Mouse (Mus musculus): ENCODE measurements around the gene Gm17655. TPM values are rescaled to one million over a fixed set of nuclear protein-coding genes. Genes with fewer than 3 reads are reported as not detected.

Gene Gm17655
- 0.66 and 0.79 TPM in 2 replicates for polyA plus RNA-seq (2012; rRNA removed)

DNA sequence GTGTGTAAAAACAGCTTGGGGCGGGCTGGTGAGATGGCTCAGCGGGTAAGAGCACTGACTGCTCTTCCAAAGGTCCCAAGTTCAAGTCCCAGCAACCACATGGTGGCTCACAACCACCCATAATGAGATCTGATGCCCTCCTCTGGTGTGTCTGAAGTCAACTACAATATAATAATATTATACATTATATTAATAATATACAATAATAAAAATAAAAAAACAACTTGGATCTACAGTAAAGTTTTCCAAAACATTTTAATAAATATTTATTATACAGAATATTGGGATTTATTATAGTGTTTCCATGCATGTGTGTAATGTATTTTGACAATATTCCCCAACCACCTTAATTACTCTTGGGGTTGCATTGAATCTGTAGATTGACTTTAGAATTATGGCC is at the start of gene Gm17655:
Gene Gm17655, minus strand, starts transcription at position 101 of the 400 bp plus-strand sequence.

GRCm38 (mm10) chr5:110109991-110110441 is 37.7 kb upstream of the Gm17655 start, which contains the start of gene Zfp605:
TSS of gene Zfp605 (plus strand) at chr5:110110092.

DNA sequence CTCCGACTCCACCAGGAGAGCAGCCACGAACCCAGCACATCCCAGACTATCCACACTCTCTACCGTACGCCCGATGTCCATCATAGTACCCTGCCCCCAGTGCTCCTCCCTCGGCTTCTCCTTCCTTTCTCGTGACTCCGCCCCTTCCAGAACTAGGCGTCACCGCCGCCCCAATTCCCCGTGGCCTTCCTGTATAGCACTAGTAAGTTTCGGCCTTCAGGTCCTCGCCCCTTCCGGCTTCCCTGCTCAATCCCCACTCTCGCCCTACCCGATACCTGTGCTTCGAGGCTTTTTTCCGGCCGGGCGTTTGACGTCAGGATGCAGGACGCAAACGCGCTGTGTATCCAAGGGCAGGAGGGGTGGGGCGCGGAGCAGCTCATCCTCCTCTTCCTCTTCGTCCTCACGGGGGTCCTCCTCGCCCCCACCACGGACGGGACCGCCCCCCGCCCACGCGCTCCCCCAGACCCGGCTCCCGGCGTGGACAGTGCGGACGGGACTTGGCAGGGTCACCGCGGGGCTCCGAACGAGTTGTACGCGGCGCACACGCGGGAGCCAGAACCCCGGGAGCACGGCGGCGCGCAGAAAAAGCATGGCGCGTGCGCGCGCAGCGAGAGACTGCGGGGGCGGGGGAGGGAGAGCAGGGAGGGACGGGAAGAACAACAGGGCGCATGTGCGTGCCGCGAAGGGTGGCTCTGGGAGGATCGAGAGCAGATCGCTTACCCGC is 35.4 kb upstream of the Gm17655 start, which contains the start of gene Gtpbp6:
Gene Gtpbp6, minus strand, starts transcription at position 617 of the 724 bp plus-strand sequence.

DNA sequence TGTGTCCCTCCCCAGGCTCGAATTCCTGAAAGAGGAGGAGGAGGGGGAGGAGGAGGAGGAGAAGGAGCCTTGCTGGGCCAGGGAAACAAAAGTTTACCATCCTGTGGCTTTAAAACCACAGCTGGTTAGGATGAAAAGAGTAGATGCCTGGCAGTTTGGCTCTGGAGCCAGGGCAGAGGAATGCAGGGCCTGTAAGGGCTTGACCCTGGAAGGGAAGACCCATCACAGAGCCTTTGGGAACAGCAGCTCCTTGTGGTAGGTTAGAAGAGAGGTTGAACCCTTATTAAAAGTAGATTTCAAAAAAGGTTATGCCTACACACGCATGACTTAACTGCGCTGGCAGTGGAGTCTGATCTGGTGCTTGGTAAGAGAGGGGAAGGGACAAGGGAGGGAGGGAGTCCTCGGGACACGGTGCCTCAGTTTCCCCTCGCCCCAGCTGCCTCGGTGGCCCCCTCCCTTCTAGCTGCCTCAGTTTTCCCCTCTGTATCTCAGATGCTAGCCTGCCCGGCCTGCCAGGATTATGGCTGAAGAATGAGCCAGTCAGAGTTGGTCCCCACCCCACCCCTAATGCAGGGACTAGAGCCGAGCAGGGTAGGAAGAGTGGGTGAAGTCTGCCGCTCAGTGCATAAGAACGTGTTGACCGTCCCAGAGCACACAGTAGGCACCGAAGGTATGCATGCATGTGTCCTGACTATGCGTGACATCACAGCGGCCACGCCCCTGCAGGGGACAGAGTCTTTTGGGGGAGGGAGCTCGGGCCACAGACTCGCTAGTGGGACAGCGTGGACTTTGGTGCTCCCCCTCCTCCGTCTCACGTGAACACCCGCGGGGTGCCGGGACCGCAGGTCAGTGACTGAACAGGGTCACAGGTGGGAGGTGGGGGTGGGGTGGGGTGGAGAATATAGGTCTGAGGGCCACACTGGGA is 27.6 kb upstream of the Gm17655 start, which contains the start of gene Plcxd1:
Gene Plcxd1, plus strand, starts transcription at position 314 of the 925 bp plus-strand sequence.

GRCm38 (mm10) chr5:110094030-110094846 is 21.9 kb upstream of the Gm17655 start, which contains the start of gene Gm35315:
TSS of gene Gm35315 (minus strand) at chr5:110094420.

Other genes starting within 250 kb of the Gm17655 start
- gene Gm15446, start 149.1 kb downstream of the Gm17655 start, polyA plus RNA-seq (2012; rRNA removed): 0.01 and 0.05 TPM in 2 replicates
- 3.7 and 3.8 TPM in 2 replicates for gene Zfp932, start 76.0 kb downstream of the Gm17655 start, polyA plus RNA-seq (2012; rRNA removed)
- 0.76 and 0.86 TPM in 2 replicates for gene Gm35315, start 21.9 kb upstream of the Gm17655 start, polyA plus RNA-seq (2012; rRNA removed)
- gene Plcxd1, start 27.5 kb upstream of the Gm17655 start, polyA plus RNA-seq (2012; rRNA removed): 0.06 and 0.07 TPM in 2 replicates
- 21.1 and 24.2 TPM in 2 replicates for gene Gtpbp6, start 35.7 kb upstream of the Gm17655 start, polyA plus RNA-seq (2012; rRNA removed)
- gene Zfp605, start 37.6 kb upstream of the Gm17655 start, polyA plus RNA-seq (2012; rRNA removed): 0.55 and 0.60 TPM in 2 replicates
- gene Chfr, start 63.3 kb upstream of the Gm17655 start, polyA plus RNA-seq (2012; rRNA removed): 13.6 TPM in 2 replicates
- gene Golga3, start 104.2 kb upstream of the Gm17655 start, polyA plus RNA-seq (2012; rRNA removed): 5.2 and 6.3 TPM in 2 replicates
- 5.3 and 5.4 TPM in 2 replicates for gene Ankle2, start 158.5 kb upstream of the Gm17655 start, polyA plus RNA-seq (2012; rRNA removed)
- 13.6 TPM in 2 replicates for gene Pgam5, start 197.4 kb upstream of the Gm17655 start, polyA plus RNA-seq (2012; rRNA removed)
- 31.9 and 32.3 TPM in 2 replicates for gene Pxmp2, start 213.7 kb upstream of the Gm17655 start, polyA plus RNA-seq (2012; rRNA removed)
- 7.8 and 7.9 TPM in 2 replicates for gene Pole, start 213.8 kb upstream of the Gm17655 start, polyA plus RNA-seq (2012; rRNA removed)